In genomic region chr6:28615966-28616365, GRCm38 (mm10) we compare ENCODE assay signal across 20 mouse cellular contexts.
A peak's percentile ranks its signal among the peaks of the same experiment; 100 is the strongest.
DNase-seq lines count a peak whose midpoint lies in the region; ATAC-seq and TF ChIP-seq lines count a peak whose summit lies in the region.
"Had no signal": no experiment of that assay in that cellular context is flagged by ENCODE, and none has a peak within 500 bp of the region (broad histone marks: within the 10 kb centered on the region; RNA-seq: fewer than 3 reads in every experiment).

No protein-coding gene starts in this region.

- H3K4me1 ChIP-seq in forebrain, embryonic 13.5 days: peaks cover 36% of the 10 kb centered on the region
- peaks cover 26% of the 10 kb centered on the region for H3K4me1 ChIP-seq in forebrain, embryonic 10.5 days
- H3K4me1 ChIP-seq in cortical plate, adult 2 months (ENCODE audit: control insufficient read depth, insufficient read depth, low read length): peaks cover 9% of the 10 kb centered on the region
- H3K4me1 ChIP-seq in forebrain, embryonic 16.5 days (replicated peaks; ENCODE audit: control insufficient read depth, insufficient read depth, low read length): peaks cover 31% of the 10 kb centered on the region
- H3K4me1 ChIP-seq in hindbrain, embryonic 10.5 days (replicated peaks): peaks cover 35% of the 10 kb centered on the region

- no peak for DNase-seq in forebrain, embryonic 10.5 days (ENCODE audit: extremely low spot score, low spot score)
- DNase-seq in left cerebral cortex, adult 2 months (ENCODE audit: extremely low spot score in 1 of 2, low spot score in 2 of 2): no peak
- DNase-seq in left cerebral cortex, postnatal 10 days (ENCODE audit: extremely low spot score in 1 of 2, low spot score in 2 of 2): no peak
- DNase-seq in embryo, embryonic 9.5 days (ENCODE audit: extremely low spot score): no peak
- DNase-seq in hindbrain, embryonic 10.5 days (ENCODE audit: low spot score): no peak
- DNase-seq: adrenal gland, adult 8-10 months; cerebellum, adult 11-12 months; heart, postnatal 10 days; kidney, adult 8-10 months; kidney, postnatal 25 days; liver, embryonic 13.5 days; lung, embryonic 14.5 days; lung, postnatal 4 days; right cerebral cortex, postnatal 4 days had no signal

- 51% methylated on average over 3 of the region's 3 CpGs for WGBS in forebrain, embryonic 13.5 days
- 72% methylated on average over 3 of the region's 3 CpGs for WGBS in forebrain, embryonic 10.5 days
- WGBS in forebrain, embryonic 16.5 days: 27% methylated on average over 3 of the region's 3 CpGs
- WGBS in hindbrain, embryonic 10.5 days: 56% methylated on average over 3 of the region's 3 CpGs

- H3K27ac ChIP-seq in forebrain, embryonic 13.5 days: peak overlapping the region; percentile 74
- no peak overlapping the region for H3K27ac ChIP-seq in forebrain, embryonic 10.5 days
- H3K27ac ChIP-seq in left cerebral cortex, adult 2 months: peak overlapping the region; percentile 88
- H3K27ac ChIP-seq in cortical plate, adult 2 months (ENCODE audit: insufficient read depth, low read length): 0 out of 2 replicates have a peak overlapping the region, but pooled peaks have one; percentile 22
- peak overlapping the region; percentile 71 for H3K27ac ChIP-seq in forebrain, embryonic 16.5 days (ENCODE audit: low read length)
- no peak overlapping the region for H3K27ac ChIP-seq in hindbrain, embryonic 10.5 days
- H3K27ac ChIP-seq: hindbrain, embryonic 13.5 days; liver, embryonic 13.5 days had no signal

- no peak overlapping the region for H3K4me2 ChIP-seq in forebrain, embryonic 13.5 days
- no peak overlapping the region for H3K4me2 ChIP-seq in forebrain, embryonic 16.5 days (ENCODE audit: low read length)
- H3K4me2 ChIP-seq: heart, embryonic 11.5 days; hindbrain, embryonic 13.5 days; liver, embryonic 13.5 days; lung, embryonic 14.5 days had no signal

- TF ChIP-seq POLR2A in cortical plate, adult 2 months (IDR thresholded peaks at IDR 0.05; ENCODE audit: extremely low read depth, insufficient read depth, low read length): no peak

- H3K9ac ChIP-seq in forebrain, embryonic 13.5 days: no peak overlapping the region
- no peak overlapping the region for H3K9ac ChIP-seq in forebrain, embryonic 16.5 days (replicated peaks; ENCODE audit: low read depth, low read length)
- H3K9ac ChIP-seq: hindbrain, embryonic 13.5 days; liver, embryonic 13.5 days; lung, embryonic 14.5 days had no signal

- ATAC-seq in forebrain, embryonic 13.5 days: no peak; the same call in 1 of the 2 replicates
- peak; percentile 32; the same call in 1 of the 2 replicates for ATAC-seq in forebrain, embryonic 16.5 days
- ATAC-seq: Patski had no signal

- H3K4me3 ChIP-seq in forebrain, embryonic 13.5 days: no peak overlapping the region
- H3K4me3 ChIP-seq in forebrain, embryonic 10.5 days: no peak overlapping the region
- no peak overlapping the region for H3K4me3 ChIP-seq in left cerebral cortex, adult 2 months
- no peak overlapping the region for H3K4me3 ChIP-seq in cortical plate, adult 2 months (ENCODE audit: insufficient read depth, low read length)
- H3K4me3 ChIP-seq in forebrain, embryonic 16.5 days (replicated peaks; ENCODE audit: low read length): no peak overlapping the region
- no peak overlapping the region for H3K4me3 ChIP-seq in hindbrain, embryonic 10.5 days
- H3K4me3 ChIP-seq: hindbrain, embryonic 13.5 days; liver, embryonic 13.5 days had no signal

- no peaks in the 10 kb centered on the region for H3K27me3 ChIP-seq in forebrain, embryonic 13.5 days
- H3K27me3 ChIP-seq in forebrain, embryonic 10.5 days (ENCODE audit: poor library complexity, severe bottlenecking): no peaks in the 10 kb centered on the region
- H3K27me3 ChIP-seq in forebrain, embryonic 16.5 days (replicated peaks; ENCODE audit: control insufficient read depth, insufficient read depth, low read length): no peaks in the 10 kb centered on the region
- no peaks in the 10 kb centered on the region for H3K27me3 ChIP-seq in hindbrain, embryonic 10.5 days (ENCODE audit: insufficient read depth, poor library complexity, severe bottlenecking)
- H3K27me3 ChIP-seq: hindbrain, embryonic 13.5 days; liver, embryonic 13.5 days; Patski had no signal

- intact Hi-C loops in left cerebral cortex, adult 2 months (cut with DNase I): loop anchor here (5.0 kb wide), 3 partner anchors 74 to 201 kb away; no protein-coding TSS in a partner anchor
- intact Hi-C loops in left cerebral cortex, postnatal 10 days (cut with DNase I): no loop called here

- no peak for TF ChIP-seq CTCF in left cerebral cortex, adult 2 months (IDR thresholded peaks at IDR 0.05)
- no peak for TF ChIP-seq CTCF in cortical plate, adult 2 months (IDR thresholded peaks at IDR 0.05; ENCODE audit: extremely low read depth, insufficient read depth, low read length)

- no peaks in the 10 kb centered on the region for H3K36me3 ChIP-seq in forebrain, embryonic 13.5 days (ENCODE audit: poor library complexity, severe bottlenecking)
- H3K36me3 ChIP-seq in forebrain, embryonic 10.5 days (replicated peaks): no peaks in the 10 kb centered on the region
- no peaks in the 10 kb centered on the region for H3K36me3 ChIP-seq in forebrain, embryonic 16.5 days (ENCODE audit: control insufficient read depth, insufficient read depth)
- H3K36me3 ChIP-seq in hindbrain, embryonic 10.5 days: no peaks in the 10 kb centered on the region
- H3K36me3 ChIP-seq: hindbrain, embryonic 13.5 days; liver, embryonic 13.5 days had no signal

- no peaks in the 10 kb centered on the region for H3K9me3 ChIP-seq in forebrain, embryonic 13.5 days (replicated peaks)
- H3K9me3 ChIP-seq in forebrain, embryonic 10.5 days: no peaks in the 10 kb centered on the region
- no peaks in the 10 kb centered on the region for H3K9me3 ChIP-seq in forebrain, embryonic 16.5 days (ENCODE audit: control insufficient read depth, low read length)
- H3K9me3 ChIP-seq in hindbrain, embryonic 10.5 days: no peaks in the 10 kb centered on the region
- H3K9me3 ChIP-seq: hindbrain, embryonic 13.5 days; liver, embryonic 13.5 days had no signal

Comparison
In these comparisons a context has a peak if more than half of its experiments do, and no peak if none do; other contexts are left out.
1. H3K27ac ChIP-seq: peak in forebrain, embryonic 13.5 days (single experiment), left cerebral cortex, adult 2 months (single experiment), cortical plate, adult 2 months (single experiment) and forebrain, embryonic 16.5 days (single experiment); none in forebrain, embryonic 10.5 days (single experiment) and hindbrain, embryonic 10.5 days (single experiment).